Mouse (Mus musculus) limb, embryonic 14.5 days (tissue): ENCODE measurements around the gene Pms1. TPM values are rescaled to one million over a fixed set of nuclear protein-coding genes. Genes with fewer than 3 reads are reported as not detected.

Experiments
- ATAC-seq: fragments of 200-750 bp; cut with Nextera tagmentation; 2 replicates; pipeline ENCODE4 v1.8.0; 2017; ENCODE audit warnings: low read depth, moderate number of reproducible peaks, moderate TSS enrichment; ENCODE audit not compliant: low FRiP score
- DNase-seq: peaks from one replicate; pipeline ENCODE4 v3.0.0-alpha.2; 2015; ENCODE audit warnings: low spot score
- H3K27ac ChIP-seq: fragments of 300-500 bp; sonication (generic); replicated peaks from 2 replicates; pipeline ENCODE4 v1.5.1; 2014; ENCODE audit warnings: low read depth, mild to moderate bottlenecking, low read length, moderate library complexity, mixed read lengths
- H3K27me3 ChIP-seq: fragments of 300-500 bp; sonication (generic); 2 replicates; pipeline ENCODE4 v1.6.1; 2014; ENCODE audit warnings: low read length, mixed read lengths; ENCODE audit not compliant: control insufficient read depth, insufficient read depth
- H3K36me3 ChIP-seq: fragments of 300-500 bp; sonication (generic); 2 replicates; pipeline ENCODE4 v1.6.1; 2014; ENCODE audit warnings: mild to moderate bottlenecking, low read length, moderate library complexity, mixed read lengths; ENCODE audit not compliant: control insufficient read depth, insufficient read depth
- H3K4me1 ChIP-seq: fragments of 300-500 bp; sonication (generic); 2 replicates; pipeline ENCODE4 v1.6.1; 2014; ENCODE audit warnings: antibody characterized with exemption, low read length, mixed read lengths; ENCODE audit not compliant: control insufficient read depth, insufficient read depth
- H3K4me2 ChIP-seq: fragments of 300-500 bp; sonication (generic); replicated peaks from 2 replicates; pipeline ENCODE4 v1.6.1; 2014; ENCODE audit warnings: low read depth, mild to moderate bottlenecking, low read length, moderate library complexity; ENCODE audit not compliant: severe bottlenecking
- H3K4me3 ChIP-seq: fragments of 300-500 bp; sonication (generic); replicated peaks from 2 replicates; pipeline ENCODE4 v1.5.1; 2014; ENCODE audit warnings: low read length
- H3K9ac ChIP-seq: fragments of 300-500 bp; sonication (generic); 2 replicates; pipeline ENCODE4 v1.6.1; 2014; ENCODE audit warnings: mild to moderate bottlenecking, low read depth, low read length, moderate library complexity; ENCODE audit not compliant: severe bottlenecking
- H3K9me3 ChIP-seq: fragments of 300-500 bp; sonication (generic); 2 replicates; pipeline ENCODE4 v1.6.1; 2016; ENCODE audit warnings: low read length; ENCODE audit not compliant: control insufficient read depth
- POLR2A ChIP-seq: fragments of 200-500 bp; IDR thresholded peaks from 2 replicates; pipeline ENCODE4 v1.8.0; 2012; ENCODE audit warnings: inconsistent platforms, mild to moderate bottlenecking, moderate library complexity, borderline replicate concordance; ENCODE audit not compliant: insufficient read depth, insufficient read length; ENCODE audit errors: extremely low read depth
- WGBS: fragments of 180-500 bp; shearing (Covaris S2); extraction: QIAGEN DNeasy Blood & Tissue Kit; methylation state at CpG from one replicate; pipeline ENCODE4 v1.1.7; 2014; 5-methylcytosine and 5-hydroxymethylcytosine counted together
- polyA plus RNA-seq, 2 experiments: library from polyadenylated mRNA; depleted of rRNA in 1 of 2; stranded (reverse) in 1 of 2; unstranded in 1 of 2; fragments of >200 nt; fragmentation: Nextera tagmentation in 1 of 2; extraction: Ambion mirVana in 1 of 2; gene quantifications; 2 replicates each; pipeline versions ENCODE4 v1.2.1 to v1.2.3; 2012 to 2014

The Pms1 gene
- polyA plus RNA-seq, 2 experiments: 8.5 to 18.3 TPM

- ATAC-seq: no peak
Measured at GRCm38 (mm10) chr1:53225616-53226015, 71.2 kb downstream of the Pms1 start.

GRCm38 (mm10) chr1:53224775-53225174 is 72.0 kb downstream of the Pms1 start:
- H3K4me3 ChIP-seq: no peak overlapping the region
- H3K4me1 ChIP-seq: no peaks in the 10 kb centered on the region
- whole genome bisulfite sequencing: 77% methylated on average over 1 of the region's 1 CpGs
- H3K4me2 ChIP-seq: no peak overlapping the region
- no peak overlapping the region for H3K27ac ChIP-seq
- TF ChIP-seq POLR2A: no peak
- H3K27me3 ChIP-seq: no peaks in the 10 kb centered on the region
- no peak overlapping the region for H3K9ac ChIP-seq
- no peaks in the 10 kb centered on the region for H3K9me3 ChIP-seq
- no peak for ATAC-seq
- no peak for DNase-seq
- H3K36me3 ChIP-seq: no peaks in the 10 kb centered on the region

More at GRCm38 (mm10) chr1:53225616-53226015, 71.2 kb downstream of the Pms1 start:
- Histone ChIP-seq H3K9me3 (no peaks in the 10 kb centered on the region), H3K27me3 (no peaks in the 10 kb centered on the region), H3K4me2 (no peak overlapping the region), H3K36me3 (no peaks in the 10 kb centered on the region), H3K4me1 (no peaks in the 10 kb centered on the region), H3K27ac (no peak overlapping the region), H3K4me3 (no peak overlapping the region), H3K9ac (no peak overlapping the region)
- 87% methylated on average over 3 of the region's 3 CpGs for WGBS
- no peak for DNase-seq
- TF ChIP-seq POLR2A: no peak

- H3K4me2 ChIP-seq: no peak overlapping the region
- H3K27me3 ChIP-seq: peaks cover 8% of the 10 kb centered on the region; the same call in 1 of the 2 replicates
- no peaks in the 10 kb centered on the region for H3K9me3 ChIP-seq
- no peak overlapping the region for H3K27ac ChIP-seq
- H3K9ac ChIP-seq: no peak overlapping the region
- H3K36me3 ChIP-seq: peaks cover 10% of the 10 kb centered on the region; the same call in 1 of the 2 replicates
- no peaks in the 10 kb centered on the region for H3K4me1 ChIP-seq
- no peak for TF ChIP-seq POLR2A
- DNase-seq: no peak
- no peak overlapping the region for H3K4me3 ChIP-seq
- ATAC-seq: no peak
Measured at GRCm38 (mm10) chr1:53210136-53210535, 86.7 kb downstream of the Pms1 start.

GRCm38 (mm10) chr1:53203902-53204301 is 92.9 kb downstream of the Pms1 start:
- Histone ChIP-seq H3K4me1 (peaks cover 3% of the 10 kb centered on the region), H3K36me3 (peaks cover 10% of the 10 kb centered on the region; the same call in 1 of the 2 replicates), H3K27ac (no peak overlapping the region), H3K27me3 (peaks cover 8% of the 10 kb centered on the region; the same call in 1 of the 2 replicates), H3K9ac (no peak overlapping the region), H3K9me3 (no peaks in the 10 kb centered on the region), H3K4me2 (no peak overlapping the region), H3K4me3 (no peak overlapping the region)
- no peak for ATAC-seq
- no peak for DNase-seq
- TF ChIP-seq POLR2A: no peak
- WGBS: 91% methylated on average over 2 of the region's 2 CpGs

GRCm38 (mm10) chr1:53201630-53202199 is 95.1 kb downstream of the Pms1 start:
- DNase-seq: peak; percentile 60
- 21% methylated on average over 2 of the region's 2 CpGs for WGBS
- H3K9ac ChIP-seq: no peak overlapping the region
- no peak overlapping the region for H3K4me3 ChIP-seq
- no peak for TF ChIP-seq POLR2A
- H3K36me3 ChIP-seq: peaks cover 9% of the 10 kb centered on the region; the same call in 1 of the 2 replicates
- H3K4me1 ChIP-seq: peaks cover 17% of the 10 kb centered on the region
- H3K27ac ChIP-seq: no peak overlapping the region
- no peak overlapping the region for H3K4me2 ChIP-seq
- peak; percentile 63 for ATAC-seq
- peaks cover 8% of the 10 kb centered on the region; the same call in 1 of the 2 replicates for H3K27me3 ChIP-seq
- no peaks in the 10 kb centered on the region for H3K9me3 ChIP-seq
